Mouse (Mus musculus) forebrain, embryonic 12.5 days (tissue): ENCODE measurements around the gene Gm29427. TPM values are rescaled to one million over a fixed set of nuclear protein-coding genes. Genes with fewer than 3 reads are reported as not detected.
A peak's percentile ranks its signal among the peaks of the same experiment; 100 is the strongest.

Source experiments
- ATAC-seq: fragments of 200-750 bp; cut with Nextera tagmentation; 2 replicates; pipeline ENCODE4 v1.8.0; 2017; ENCODE audit warnings: moderate TSS enrichment; ENCODE audit not compliant: low FRiP score
- H3K27ac ChIP-seq: fragments of 300-500 bp; sonication (generic); 2 replicates; pipeline ENCODE4 v1.5.1; 2016; ENCODE audit warnings: mild to moderate bottlenecking
- H3K27me3 ChIP-seq: fragments of 300-500 bp; sonication (generic); 2 replicates; pipeline ENCODE4 v1.6.1; 2016; ENCODE audit warnings: mild to moderate bottlenecking
- H3K36me3 ChIP-seq: fragments of 300-500 bp; sonication (generic); replicated peaks from 2 replicates; pipeline ENCODE4 v1.6.1; 2016; ENCODE audit warnings: mild to moderate bottlenecking
- H3K4me1 ChIP-seq: fragments of 300-500 bp; sonication (generic); 2 replicates; pipeline ENCODE4 v1.6.1; 2016
- H3K4me2 ChIP-seq: fragments of 300-500 bp; sonication (generic); 2 replicates; pipeline ENCODE4 v1.6.1; 2016; ENCODE audit warnings: mild to moderate bottlenecking, moderate library complexity
- H3K4me3 ChIP-seq: fragments of 300-500 bp; sonication (generic); replicated peaks from 2 replicates; pipeline ENCODE4 v1.5.1; 2016; ENCODE audit warnings: mild to moderate bottlenecking
- H3K9ac ChIP-seq: fragments of 300-500 bp; sonication (generic); 2 replicates; pipeline ENCODE4 v1.6.1; 2016; ENCODE audit warnings: mild to moderate bottlenecking
- H3K9me3 ChIP-seq: fragments of 300-500 bp; sonication (generic); 2 replicates; pipeline ENCODE4 v1.6.1; 2016
- WGBS: fragments of 180-500 bp; shearing (Covaris S2); methylation state at CpG from one replicate; pipeline ENCODE4 v1.1.7; 2016; 5-methylcytosine and 5-hydroxymethylcytosine counted together
- polyA plus RNA-seq: library from polyadenylated mRNA; unstranded; fragments of >200 nt; fragmentation: Nextera tagmentation; extraction: Ambion mirVana; gene quantifications from 2 replicates; pipeline ENCODE4 v1.2.1, GENCODE M21; 2016

Gm29427 gene
- not detected in 2 replicates for polyA plus RNA-seq

- WGBS, result under 1% methylated on average over 38 of the region's 38 CpGs
- Histone ChIP-seq H3K4me2 (peak within 1 kb of the TSS; percentile 98), H3K36me3 (peaks cover 6% of the 10 kb centered on the region; the same call in 1 of the 2 replicates), H3K27ac (peak within 1 kb of the TSS; percentile 81), H3K27me3 (no peaks in the 10 kb centered on the region), H3K4me3 (peak within 1 kb of the TSS; percentile 87), H3K9ac (peak within 1 kb of the TSS; percentile 95), H3K9me3 (no peaks in the 10 kb centered on the region), H3K4me1 (peaks cover 25% of the 10 kb centered on the region)
- peak; percentile 92 for ATAC-seq
These were observed at the start of gene Gm29427 for GRCm38 (mm10) chr1:130715561-130716217. Gene Gm29427, minus strand, starts transcription at chr1:130715799.

GRCm38 (mm10) chr1:130764027-130764461 lies 48.4 kb upstream of the Gm29427 start:
- Histone ChIP-seq H3K4me3 (no peak overlapping the region), H3K4me1 (no peaks in the 10 kb centered on the region), H3K27me3 (no peaks in the 10 kb centered on the region), H3K27ac (no peak overlapping the region), H3K9ac (no peak overlapping the region), H3K36me3 (no peaks in the 10 kb centered on the region), H3K4me2 (no peak overlapping the region), H3K9me3 (no peaks in the 10 kb centered on the region)
- 92% methylated on average over 12 of the region's 12 CpGs for WGBS
- no peak for ATAC-seq

- H3K4me3 ChIP-seq, result no peak overlapping the region
- 83% methylated on average over 3 of the region's 3 CpGs for WGBS
- no peaks in the 10 kb centered on the region for H3K27me3 ChIP-seq
- no peak for ATAC-seq
- H3K27ac ChIP-seq, result no peak overlapping the region
- no peaks in the 10 kb centered on the region for H3K4me1 ChIP-seq
- no peaks in the 10 kb centered on the region for H3K9me3 ChIP-seq
- H3K36me3 ChIP-seq, result no peaks in the 10 kb centered on the region
- no peak overlapping the region for H3K9ac ChIP-seq
- no peak overlapping the region for H3K4me2 ChIP-seq
These were observed 46.6 kb upstream of the Gm29427 start for GRCm38 (mm10) chr1:130762045-130762760.

GRCm38 (mm10) chr1:130761597-130761996 lies 46.0 kb upstream of the Gm29427 start:
- no peaks in the 10 kb centered on the region for H3K36me3 ChIP-seq
- WGBS, result 73% methylated on average over 1 of the region's 1 CpGs
- no peaks in the 10 kb centered on the region for H3K27me3 ChIP-seq
- no peak overlapping the region for H3K4me2 ChIP-seq
- H3K9me3 ChIP-seq, result no peaks in the 10 kb centered on the region
- H3K9ac ChIP-seq, result no peak overlapping the region
- H3K4me3 ChIP-seq, result no peak overlapping the region
- ATAC-seq, result no peak
- H3K27ac ChIP-seq, result no peak overlapping the region
- no peaks in the 10 kb centered on the region for H3K4me1 ChIP-seq

- no peak overlapping the region for H3K4me3 ChIP-seq
- no peaks in the 10 kb centered on the region for H3K27me3 ChIP-seq
- no peaks in the 10 kb centered on the region for H3K36me3 ChIP-seq
- 89% methylated on average over 9 of the region's 9 CpGs for whole genome bisulfite sequencing
- H3K27ac ChIP-seq, result no peak overlapping the region
- H3K4me2 ChIP-seq, result no peak overlapping the region
- H3K9me3 ChIP-seq, result no peaks in the 10 kb centered on the region
- no peak overlapping the region for H3K9ac ChIP-seq
- no peak for ATAC-seq
- no peaks in the 10 kb centered on the region for H3K4me1 ChIP-seq
These were observed 44.1 kb upstream of the Gm29427 start for GRCm38 (mm10) chr1:130759689-130760088.

GRCm38 (mm10) chr1:130746819-130747218 lies 31.2 kb upstream of the Gm29427 start:
- H3K4me1 ChIP-seq, result no peaks in the 10 kb centered on the region
- H3K9me3 ChIP-seq, result no peaks in the 10 kb centered on the region
- H3K9ac ChIP-seq, result no peak overlapping the region
- no peak overlapping the region for H3K27ac ChIP-seq
- H3K27me3 ChIP-seq, result no peaks in the 10 kb centered on the region
- H3K4me3 ChIP-seq, result no peak overlapping the region
- 86% methylated on average over 3 of the region's 3 CpGs for WGBS
- no peaks in the 10 kb centered on the region for H3K36me3 ChIP-seq
- no peak overlapping the region for H3K4me2 ChIP-seq
- ATAC-seq, result no peak

- Histone ChIP-seq H3K9me3 (no peaks in the 10 kb centered on the region), H3K4me1 (no peaks in the 10 kb centered on the region), H3K36me3 (no peaks in the 10 kb centered on the region), H3K4me2 (no peak overlapping the region), H3K27ac (no peak overlapping the region), H3K9ac (no peak overlapping the region), H3K27me3 (no peaks in the 10 kb centered on the region), H3K4me3 (no peak overlapping the region)
- ATAC-seq, result no peak
- WGBS, result 93% methylated on average over 3 of the region's 3 CpGs
These were observed 30.0 kb upstream of the Gm29427 start for GRCm38 (mm10) chr1:130745591-130745990.

- H3K9me3 ChIP-seq, result no peaks in the 10 kb centered on the region
- no peaks in the 10 kb centered on the region for H3K27me3 ChIP-seq
- 91% methylated on average over 5 of the region's 5 CpGs for WGBS
- no peaks in the 10 kb centered on the region for H3K36me3 ChIP-seq
- H3K4me2 ChIP-seq, result no peak overlapping the region
- H3K27ac ChIP-seq, result no peak overlapping the region
- H3K4me1 ChIP-seq, result no peaks in the 10 kb centered on the region
- H3K4me3 ChIP-seq, result no peak overlapping the region
- no peak overlapping the region for H3K9ac ChIP-seq
- ATAC-seq, result no peak
These were observed 29.4 kb upstream of the Gm29427 start for GRCm38 (mm10) chr1:130744961-130745360.

GRCm38 (mm10) chr1:130744217-130744616 lies 28.6 kb upstream of the Gm29427 start:
- Histone ChIP-seq H3K4me3 (no peak overlapping the region), H3K9ac (no peak overlapping the region), H3K4me1 (no peaks in the 10 kb centered on the region), H3K4me2 (no peak overlapping the region), H3K36me3 (no peaks in the 10 kb centered on the region), H3K9me3 (no peaks in the 10 kb centered on the region), H3K27ac (no peak overlapping the region), H3K27me3 (no peaks in the 10 kb centered on the region)
- 83% methylated on average over 2 of the region's 2 CpGs for WGBS
- ATAC-seq, result no peak

GRCm38 (mm10) chr1:130743775-130744174 lies 28.2 kb upstream of the Gm29427 start:
- Histone ChIP-seq H3K4me1 (no peaks in the 10 kb centered on the region), H3K9ac (no peak overlapping the region), H3K27ac (no peak overlapping the region), H3K4me2 (no peak overlapping the region), H3K36me3 (no peaks in the 10 kb centered on the region), H3K27me3 (no peaks in the 10 kb centered on the region), H3K9me3 (no peaks in the 10 kb centered on the region), H3K4me3 (no peak overlapping the region)
- no peak for ATAC-seq
- WGBS, result 100% methylated on average over 1 of the region's 1 CpGs

GRCm38 (mm10) chr1:130742201-130742600 lies 26.6 kb upstream of the Gm29427 start:
- no peak for ATAC-seq
- no peak overlapping the region for H3K9ac ChIP-seq
- no peaks in the 10 kb centered on the region for H3K36me3 ChIP-seq
- WGBS, result 85% methylated on average over 7 of the region's 7 CpGs
- H3K4me2 ChIP-seq, result no peak overlapping the region
- no peak overlapping the region for H3K4me3 ChIP-seq
- no peaks in the 10 kb centered on the region for H3K4me1 ChIP-seq
- no peak overlapping the region for H3K27ac ChIP-seq
- H3K27me3 ChIP-seq, result no peaks in the 10 kb centered on the region
- no peaks in the 10 kb centered on the region for H3K9me3 ChIP-seq

GRCm38 (mm10) chr1:130740781-130741720 lies 25.5 kb upstream of the Gm29427 start:
- no peak for ATAC-seq
- Histone ChIP-seq H3K9me3 (no peaks in the 10 kb centered on the region), H3K4me3 (no peak overlapping the region), H3K36me3 (no peaks in the 10 kb centered on the region), H3K9ac (no peak overlapping the region), H3K4me1 (no peaks in the 10 kb centered on the region), H3K27me3 (no peaks in the 10 kb centered on the region), H3K27ac (no peak overlapping the region), H3K4me2 (no peak overlapping the region)
- WGBS, result 60% methylated on average over 15 of the region's 15 CpGs
